Mouse (Mus musculus) midbrain, postnatal 0 days (tissue): Measurements from ENCODE around the gene Cox6b2. TPM values are rescaled to one million over a fixed set of nuclear protein-coding genes. Genes with fewer than 3 reads are reported as not detected.
A peak's percentile ranks its signal among the peaks of the same experiment; 100 is the strongest.

ENCODE experiments used
- ATAC-seq: fragments of 200-750 bp; cut with Nextera tagmentation; 2 replicates; pipeline ENCODE4 v1.8.0; 2017; ENCODE audit warnings: moderate number of reproducible peaks, mild to moderate bottlenecking, moderate TSS enrichment, moderate library complexity; ENCODE audit not compliant: low FRiP score
- DNase-seq: peaks from one replicate; pipeline ENCODE4 v3.0.0-alpha.2; 2015; ENCODE audit warnings: low spot score
- H3K27ac ChIP-seq: fragments of 300-500 bp; sonication (generic); 2 replicates; pipeline ENCODE4 v1.5.1; 2014; ENCODE audit warnings: low read depth, mild to moderate bottlenecking, low read length, mixed read lengths
- H3K27me3 ChIP-seq: fragments of 300-500 bp; sonication (generic); 2 replicates; pipeline ENCODE4 v1.6.1; 2014; ENCODE audit warnings: low read length, control low read depth, mixed read lengths; ENCODE audit not compliant: insufficient read depth
- H3K36me3 ChIP-seq: fragments of 300-500 bp; sonication (generic); 2 replicates; pipeline ENCODE4 v1.6.1; 2014; ENCODE audit warnings: low read length, control low read depth, mixed read lengths; ENCODE audit not compliant: insufficient read depth
- H3K4me1 ChIP-seq: fragments of 300-500 bp; sonication (generic); 2 replicates; pipeline ENCODE4 v1.6.1; 2014; ENCODE audit warnings: mild to moderate bottlenecking, control low read depth, antibody characterized with exemption, low read length, mixed read lengths; ENCODE audit not compliant: insufficient read depth
- H3K4me2 ChIP-seq: fragments of 300-500 bp; sonication (generic); 2 replicates; pipeline ENCODE4 v1.6.1; 2014; ENCODE audit warnings: low read depth, mild to moderate bottlenecking, low read length, mixed read lengths; ENCODE audit not compliant: poor library complexity, severe bottlenecking
- H3K4me3 ChIP-seq: fragments of 300-500 bp; sonication (generic); 2 replicates; pipeline ENCODE4 v1.5.1; 2014; ENCODE audit warnings: low read depth, mild to moderate bottlenecking, low read length, moderate library complexity
- H3K9ac ChIP-seq: fragments of 300-500 bp; sonication (generic); replicated peaks from 2 replicates; pipeline ENCODE4 v1.6.1; 2014; ENCODE audit warnings: mild to moderate bottlenecking, low read length, moderate library complexity, mixed read lengths; ENCODE audit not compliant: poor library complexity, severe bottlenecking
- H3K9me3 ChIP-seq: fragments of 300-500 bp; sonication (generic); 2 replicates; pipeline ENCODE4 v1.6.1; 2016; ENCODE audit warnings: low read length, control low read depth
- CTCF ChIP-seq: IDR thresholded peaks from 2 replicates; pipeline ENCODE4 v1.5.1; 2016; ENCODE audit warnings: antibody characterized with exemption, mild to moderate bottlenecking
- WGBS: fragments of 180-500 bp; shearing (Covaris S2); extraction: QIAGEN DNeasy Blood & Tissue Kit; methylation state at CpG from one replicate; pipeline ENCODE4 v1.1.7; 2014; 5-methylcytosine and 5-hydroxymethylcytosine counted together
- polyA plus RNA-seq: library from polyadenylated mRNA; unstranded; fragments of >200 nt; fragmentation: Nextera tagmentation; extraction: Ambion mirVana; gene quantifications from 2 replicates; pipeline ENCODE4 v1.2.1, GENCODE M21; 2015
- total RNA-seq: library from RNA; depleted of rRNA; stranded (reverse); fragments of >200 nt; gene quantifications from 2 replicates; pipeline ENCODE4 v1.2.3, GENCODE M21; 2014

Cox6b2 gene
- total and polyA plus RNA-seq, 2 experiments from 2014 or later = 12.1 to 33.6 TPM

DNA sequence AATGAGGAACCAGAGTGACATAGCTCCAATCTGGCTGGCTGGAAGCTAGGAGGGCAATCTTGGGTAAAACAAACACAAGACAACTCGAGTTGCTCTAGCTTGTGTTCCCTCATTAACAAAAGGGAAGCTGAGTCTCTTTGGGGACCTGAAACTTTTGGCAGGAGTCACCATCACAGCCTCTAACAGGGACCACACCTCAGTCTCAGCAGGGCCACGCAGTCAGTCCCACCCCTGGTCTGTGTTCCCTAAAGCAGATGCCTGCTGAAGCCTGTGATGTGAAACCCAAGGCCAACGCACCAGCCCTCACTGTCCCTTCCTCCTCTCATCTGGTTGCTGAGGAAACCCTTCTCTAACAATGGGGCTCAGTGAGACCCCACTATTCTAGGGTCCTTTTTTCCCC, 29.2 kb upstream of the Cox6b2 start:
- H3K27me3 ChIP-seq = peaks cover 21% of the 10 kb centered on the region
- H3K36me3 ChIP-seq = peaks cover 3% of the 10 kb centered on the region; the same call in 1 of the 2 replicates
- H3K4me3 ChIP-seq = no peak overlapping the region
- TF ChIP-seq CTCF = no peak
- ATAC-seq = no peak
- H3K4me2 ChIP-seq = no peak overlapping the region
- DNase-seq = no peak
- WGBS = 50% methylated on average over 3 of the region's 3 CpGs
- no peak overlapping the region for H3K9ac ChIP-seq
- no peaks in the 10 kb centered on the region for H3K4me1 ChIP-seq
- H3K9me3 ChIP-seq = no peaks in the 10 kb centered on the region
- H3K27ac ChIP-seq = no peak overlapping the region

DNA sequence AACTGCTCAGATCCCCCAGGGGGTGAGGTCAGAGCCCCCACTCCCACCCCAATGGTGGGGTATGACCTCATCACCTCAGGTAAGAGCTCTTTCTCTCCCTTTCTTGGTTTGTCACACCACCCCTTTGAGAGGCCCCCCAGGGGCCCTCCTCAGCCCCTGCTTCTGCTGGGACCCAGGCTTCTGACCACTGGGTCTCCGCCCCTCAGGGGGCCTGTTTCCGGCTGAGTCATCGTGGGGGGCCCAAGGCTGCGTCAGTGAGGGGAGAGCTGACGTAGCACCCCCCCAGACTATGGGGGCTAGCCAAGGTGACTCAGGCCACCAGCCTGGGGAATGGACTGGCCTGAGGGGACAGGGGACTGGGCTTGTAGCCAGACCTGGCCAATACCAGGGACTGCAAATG, 27.0 kb upstream of the Cox6b2 start:
- Histone ChIP-seq H3K27ac (no peak overlapping the region), H3K27me3 (peaks cover 40% of the 10 kb centered on the region), H3K9me3 (no peaks in the 10 kb centered on the region), H3K9ac (no peak overlapping the region), H3K4me2 (no peak overlapping the region), H3K36me3 (peaks cover 3% of the 10 kb centered on the region; the same call in 1 of the 2 replicates), H3K4me3 (no peak overlapping the region), H3K4me1 (no peaks in the 10 kb centered on the region)
- WGBS = 49% methylated on average over 5 of the region's 5 CpGs
- ATAC-seq = no peak; the same call in 1 of the 2 replicates
- TF ChIP-seq CTCF = no peak
- DNase-seq = no peak

DNA sequence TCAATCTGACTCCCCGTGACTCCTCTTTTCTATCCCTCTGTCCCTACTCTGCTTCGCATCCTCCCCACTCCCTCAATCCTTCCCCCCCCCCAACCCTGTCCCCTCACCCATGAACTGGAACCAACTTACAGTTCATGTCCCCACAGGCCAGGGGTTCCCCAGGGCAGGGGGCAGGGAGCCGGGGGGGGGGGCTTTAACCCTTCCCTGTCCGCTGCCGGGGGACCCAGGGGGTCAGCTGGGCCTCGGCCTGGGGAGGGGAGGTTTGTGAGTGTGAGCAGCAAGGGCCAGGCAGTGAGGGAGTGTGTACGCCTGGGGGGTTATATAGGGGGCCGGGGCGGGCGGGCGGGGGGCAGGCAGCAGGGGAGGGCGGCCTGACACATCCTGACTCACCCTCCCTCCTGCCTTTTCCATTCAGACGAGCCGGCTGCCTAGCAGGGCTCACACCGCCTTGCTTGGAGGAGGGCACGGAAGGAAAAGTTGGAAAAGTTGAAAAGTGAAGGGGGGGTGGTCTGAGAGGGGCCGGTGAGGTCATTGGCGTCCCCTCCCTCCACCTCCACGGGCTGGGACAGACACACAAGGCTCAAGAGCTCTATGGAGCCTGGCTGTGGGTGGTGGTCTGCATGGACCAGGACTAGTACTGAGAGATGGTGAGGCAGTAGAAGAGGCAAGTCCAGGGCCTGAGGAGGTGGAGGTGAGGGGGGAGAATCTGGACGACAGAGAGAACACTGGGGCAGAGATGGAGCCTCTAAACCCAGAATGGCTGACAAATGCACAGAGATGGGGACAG, 25.1 kb upstream of the Cox6b2 start:
- ATAC-seq = no peak
- 2% methylated on average over 15 of the region's 20 CpGs for WGBS
- no peak overlapping the region for H3K27ac ChIP-seq
- H3K9ac ChIP-seq = no peak overlapping the region; the same call in 1 of the 2 replicates
- no peak for DNase-seq
- H3K4me1 ChIP-seq = no peaks in the 10 kb centered on the region
- no peak overlapping the region for H3K4me3 ChIP-seq
- H3K27me3 ChIP-seq = peaks cover 40% of the 10 kb centered on the region
- H3K4me2 ChIP-seq = no peak overlapping the region
- no peaks in the 10 kb centered on the region for H3K36me3 ChIP-seq
- no peak for TF ChIP-seq CTCF
- H3K9me3 ChIP-seq = no peaks in the 10 kb centered on the region

DNA sequence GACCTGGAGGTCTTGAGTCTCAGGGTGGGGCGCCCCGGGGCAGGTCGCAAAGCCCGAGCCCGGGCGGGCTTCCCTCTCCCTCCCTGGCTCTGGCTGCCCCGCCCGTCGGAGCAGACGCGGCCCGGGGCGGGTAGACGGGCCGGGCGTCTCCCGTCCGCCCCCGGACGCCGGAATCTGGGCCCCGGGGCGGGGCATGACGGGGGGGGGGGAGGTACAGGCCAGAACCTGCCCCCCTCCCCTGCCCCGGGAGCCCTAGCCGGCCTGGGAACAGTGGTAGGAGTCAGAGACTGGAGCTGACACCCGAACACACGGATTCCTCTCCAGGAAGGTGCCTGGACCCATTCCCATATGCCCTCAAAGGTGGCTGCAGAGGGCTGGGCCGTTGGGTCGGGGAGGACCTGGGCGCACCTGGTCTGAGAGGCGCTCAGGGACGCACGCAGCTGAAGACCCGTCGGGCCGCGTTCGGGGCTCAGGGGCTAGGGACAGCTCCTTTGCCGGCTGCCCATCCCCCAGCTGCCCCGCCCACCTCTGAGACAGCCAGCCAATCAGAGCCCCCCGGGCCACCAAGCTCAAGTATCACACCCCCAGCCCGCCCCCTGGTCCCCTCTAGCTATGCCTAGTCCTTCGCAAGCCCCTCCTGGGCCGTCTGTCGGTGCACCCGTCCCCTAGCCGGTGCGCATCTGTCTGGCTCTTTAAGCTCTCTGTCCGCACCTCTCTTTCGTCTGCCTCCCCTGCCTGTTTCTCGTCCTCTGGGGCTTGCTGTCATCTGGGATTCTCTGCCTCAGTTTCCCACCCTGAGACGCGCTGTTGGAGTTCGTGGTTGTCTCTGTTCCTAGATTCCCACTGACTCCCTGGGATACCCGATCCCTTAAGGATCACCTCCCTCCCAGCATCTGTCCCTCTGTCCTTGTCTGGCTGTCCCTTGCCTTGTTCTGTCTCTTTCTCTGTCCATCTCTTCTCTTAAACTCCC, 24.3 kb upstream of the Cox6b2 start:
- Histone ChIP-seq H3K9me3 (no peaks in the 10 kb centered on the region), H3K4me2 (peak overlapping the region; percentile 48), H3K27ac (no peak overlapping the region), H3K27me3 (peaks cover 40% of the 10 kb centered on the region), H3K4me3 (peak overlapping the region; percentile 37), H3K4me1 (no peaks in the 10 kb centered on the region), H3K9ac (peak overlapping the region; percentile 42), H3K36me3 (no peaks in the 10 kb centered on the region)
- DNase-seq (peak; percentile 35), ATAC-seq (peak; percentile 60; the same call in 1 of the 2 replicates)
- no peak for TF ChIP-seq CTCF
- under 1% methylated on average over 38 of the region's 56 CpGs for WGBS

DNA sequence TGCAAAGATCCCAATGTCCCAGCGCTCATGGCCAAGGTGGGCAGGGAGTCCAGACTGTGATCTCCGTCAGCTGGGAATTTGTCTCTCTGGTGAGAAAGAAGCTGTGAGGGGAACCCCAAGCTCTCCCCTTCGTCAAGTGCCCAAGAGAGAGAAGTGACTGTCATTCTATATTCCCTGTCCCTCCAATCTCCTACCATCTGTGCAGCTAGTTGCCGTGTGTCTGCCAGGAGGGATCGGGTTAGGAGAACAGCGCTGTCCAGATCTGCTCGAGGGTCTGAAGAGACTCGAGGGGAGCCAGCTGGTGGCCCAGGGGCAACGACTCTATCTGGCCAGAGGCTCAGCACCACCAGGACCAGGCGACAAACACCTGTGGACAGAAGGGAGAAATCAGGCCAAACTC, 23.2 kb upstream of the Cox6b2 start:
- no peak overlapping the region for H3K4me2 ChIP-seq
- H3K9me3 ChIP-seq = no peaks in the 10 kb centered on the region
- no peak overlapping the region for H3K9ac ChIP-seq
- no peak for TF ChIP-seq CTCF
- H3K4me3 ChIP-seq = no peak overlapping the region
- no peaks in the 10 kb centered on the region for H3K4me1 ChIP-seq
- WGBS = 55% methylated on average over 10 of the region's 10 CpGs
- no peaks in the 10 kb centered on the region for H3K36me3 ChIP-seq
- no peak for ATAC-seq
- H3K27ac ChIP-seq = no peak overlapping the region
- no peak for DNase-seq
- H3K27me3 ChIP-seq = peaks cover 40% of the 10 kb centered on the region
